30 mouse cellular contexts compared by ENCODE assay signal in the genomic region with DNA sequence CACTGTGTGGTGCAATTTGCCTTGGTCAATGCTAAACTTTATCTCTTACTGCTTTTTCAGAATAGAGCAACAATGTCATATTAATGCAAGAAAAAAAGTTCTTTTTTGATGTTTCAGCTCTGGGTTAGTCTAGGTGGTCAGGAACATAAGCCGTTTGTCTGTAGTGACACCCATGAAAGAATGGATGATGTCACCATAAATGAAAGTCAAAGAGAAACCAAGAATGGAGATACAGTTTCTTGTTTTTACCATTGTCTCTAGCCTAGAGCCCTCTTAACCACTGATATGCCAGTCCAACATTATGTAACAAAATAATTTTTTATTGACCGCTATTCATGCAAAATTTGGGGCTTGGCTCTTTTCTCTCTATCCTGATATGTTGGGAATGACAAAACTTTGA.
"Had no signal": no experiment of that assay in that cellular context is flagged by ENCODE, and none has a peak within 500 bp of the region (broad histone marks: within the 10 kb centered on the region; RNA-seq: fewer than 3 reads in every experiment).

No protein-coding gene starts in this region.

- H3K4me2 ChIP-seq: limb, embryonic 12.5 days; limb, embryonic 13.5 days; limb, embryonic 15.5 days; liver, embryonic 11.5 days; liver, embryonic 12.5 days; liver, embryonic 13.5 days; liver, embryonic 15.5 days; lung, embryonic 14.5 days; lung, embryonic 15.5 days; midbrain, embryonic 11.5 days; midbrain, embryonic 12.5 days; midbrain, embryonic 13.5 days; midbrain, embryonic 15.5 days; neural tube, embryonic 12.5 days had no signal

- H3K36me3 ChIP-seq: limb, embryonic 10.5 days; limb, embryonic 12.5 days; limb, embryonic 13.5 days; limb, embryonic 15.5 days; liver, embryonic 12.5 days; liver, embryonic 13.5 days; liver, embryonic 15.5 days; lung, embryonic 15.5 days; midbrain, embryonic 10.5 days; midbrain, embryonic 12.5 days; midbrain, embryonic 13.5 days; midbrain, embryonic 15.5 days; neural tube, embryonic 12.5 days had no signal

- H3K4me1 ChIP-seq: limb, embryonic 10.5 days; limb, embryonic 12.5 days; limb, embryonic 13.5 days; limb, embryonic 15.5 days; liver, embryonic 12.5 days; liver, embryonic 13.5 days; liver, embryonic 15.5 days; lung, embryonic 15.5 days; megakaryocyte, embryonic 14.5 days; midbrain, embryonic 12.5 days; midbrain, embryonic 13.5 days; midbrain, embryonic 15.5 days; neural tube, embryonic 12.5 days had no signal

- H3K27me3 ChIP-seq: limb, embryonic 12.5 days; limb, embryonic 13.5 days; limb, embryonic 15.5 days; liver, embryonic 12.5 days; liver, embryonic 13.5 days; liver, embryonic 15.5 days; lung, embryonic 15.5 days; megakaryocyte, embryonic 14.5 days; midbrain, embryonic 12.5 days; midbrain, embryonic 13.5 days; midbrain, embryonic 15.5 days; neural tube, embryonic 12.5 days had no signal

- H3K9me3 ChIP-seq: limb, embryonic 10.5 days; limb, embryonic 12.5 days; limb, embryonic 13.5 days; limb, embryonic 15.5 days; liver, embryonic 12.5 days; liver, embryonic 13.5 days; liver, embryonic 15.5 days; lung, embryonic 15.5 days; midbrain, embryonic 10.5 days; midbrain, embryonic 12.5 days; midbrain, embryonic 13.5 days; midbrain, embryonic 15.5 days; neural tube, embryonic 12.5 days had no signal

- DNase-seq: left cerebral cortex, postnatal 4 days; liver; liver, embryonic 13.5 days; liver, postnatal 0 days; lung, adult 18-20 months; lung, adult 2 months; lung, embryonic 14.5 days; lung, postnatal 10 days; lung, postnatal 14 days; lung, postnatal 36 days; lung, postnatal 4 days; midbrain, embryonic 14.5 days had no signal

- H3K9ac ChIP-seq: limb, embryonic 12.5 days; limb, embryonic 13.5 days; limb, embryonic 15.5 days; liver, embryonic 12.5 days; liver, embryonic 13.5 days; liver, embryonic 14.5 days; liver, embryonic 15.5 days; liver, postnatal 0 days; lung, embryonic 14.5 days; lung, embryonic 15.5 days; midbrain, embryonic 12.5 days; midbrain, embryonic 13.5 days; midbrain, embryonic 15.5 days; neural tube, embryonic 12.5 days had no signal

- H3K4me3 ChIP-seq: limb, embryonic 10.5 days; limb, embryonic 12.5 days; limb, embryonic 13.5 days; limb, embryonic 15.5 days; liver, embryonic 12.5 days; liver, embryonic 13.5 days; liver, embryonic 15.5 days; lung, embryonic 15.5 days; megakaryocyte, embryonic 14.5 days; midbrain, embryonic 10.5 days; midbrain, embryonic 12.5 days; midbrain, embryonic 13.5 days; midbrain, embryonic 15.5 days; myocyte; neural tube, embryonic 12.5 days had no signal

- H3K27ac ChIP-seq: limb, embryonic 10.5 days; limb, embryonic 12.5 days; limb, embryonic 13.5 days; limb, embryonic 15.5 days; liver, embryonic 12.5 days; liver, embryonic 13.5 days; liver, embryonic 14.5 days; liver, embryonic 15.5 days; lung, embryonic 15.5 days; macrophage; midbrain, embryonic 10.5 days; midbrain, embryonic 12.5 days; midbrain, embryonic 13.5 days; midbrain, embryonic 15.5 days; neural tube, embryonic 12.5 days had no signal
